Mouse (Mus musculus): ENCODE data around the gene Fmnl3. TPM values are rescaled to one million over a fixed set of nuclear protein-coding genes. Genes with fewer than 3 reads are reported as not detected.

Gene Fmnl3
- polyA plus RNA-seq, 1 experiment: 10.7 TPM

- Histone ChIP-seq H3K27ac (ENCODE audit: insufficient read depth, low read length) (no peak overlapping the region), H3K27me3 (ENCODE audit: control insufficient read depth, insufficient read depth, low read length) (no peaks in the 10 kb centered on the region), H3K4me1 (ENCODE audit: control insufficient read depth, insufficient read depth, low read length) (no peaks in the 10 kb centered on the region), H3K4me3 (replicated peaks; ENCODE audit: insufficient read depth, low read depth, low read length) (no peak overlapping the region)
- TF ChIP-seq POLR2A (IDR thresholded peaks at IDR 0.05; ENCODE audit: borderline replicate concordance, insufficient read depth, low read length) (no peak), CTCF (IDR thresholded peaks at IDR 0.05; ENCODE audit: borderline replicate concordance, insufficient read depth, low read depth, low read length) (no peak)
- WGBS: 82% methylated on average over 6 of the region's 6 CpGs
- no peak for DNase-seq
Observed at GRCm38 (mm10) chr15:99384071-99384470, 13.8 kb upstream of the Fmnl3 start.

GRCm38 (mm10) chr15:99382893-99383292 lies 12.6 kb upstream of the Fmnl3 start:
- Histone ChIP-seq H3K27me3 (ENCODE audit: control insufficient read depth, insufficient read depth, low read length) (no peaks in the 10 kb centered on the region), H3K4me1 (ENCODE audit: control insufficient read depth, insufficient read depth, low read length) (no peaks in the 10 kb centered on the region), H3K4me3 (replicated peaks; ENCODE audit: insufficient read depth, low read depth, low read length) (no peak overlapping the region), H3K27ac (ENCODE audit: insufficient read depth, low read length) (no peak overlapping the region)
- no peak for TF ChIP-seq CTCF (IDR thresholded peaks at IDR 0.05; ENCODE audit: borderline replicate concordance, insufficient read depth, low read depth, low read length)
- no peak for DNase-seq

- TF ChIP-seq POLR2A (IDR thresholded peaks at IDR 0.05; ENCODE audit: borderline replicate concordance, insufficient read depth, low read length): no peak
- no peak for TF ChIP-seq CTCF (IDR thresholded peaks at IDR 0.05; ENCODE audit: borderline replicate concordance, insufficient read depth, low read depth, low read length)
- Histone ChIP-seq H3K27me3 (ENCODE audit: control insufficient read depth, insufficient read depth, low read length) (no peaks in the 10 kb centered on the region), H3K27ac (ENCODE audit: insufficient read depth, low read length) (no peak overlapping the region), H3K4me1 (ENCODE audit: control insufficient read depth, insufficient read depth, low read length) (no peaks in the 10 kb centered on the region), H3K4me3 (replicated peaks; ENCODE audit: insufficient read depth, low read depth, low read length) (no peak overlapping the region)
- 78% methylated on average over 5 of the region's 5 CpGs for WGBS
- no peak for DNase-seq
Observed at GRCm38 (mm10) chr15:99376240-99376639, 6.0 kb upstream of the Fmnl3 start.

- H3K27me3 ChIP-seq (ENCODE audit: control insufficient read depth, insufficient read depth, low read length): no peaks in the 10 kb centered on the region
- H3K27ac ChIP-seq (ENCODE audit: insufficient read depth, low read length): no peak overlapping the region
- no peak overlapping the region for H3K4me3 ChIP-seq (replicated peaks; ENCODE audit: insufficient read depth, low read depth, low read length)
- no peak for TF ChIP-seq CTCF (IDR thresholded peaks at IDR 0.05; ENCODE audit: borderline replicate concordance, insufficient read depth, low read depth, low read length)
- TF ChIP-seq POLR2A (IDR thresholded peaks at IDR 0.05; ENCODE audit: borderline replicate concordance, insufficient read depth, low read length): no peak
- H3K4me1 ChIP-seq (ENCODE audit: control insufficient read depth, insufficient read depth, low read length): no peaks in the 10 kb centered on the region
- no peak for DNase-seq
- 84% methylated on average over 3 of the region's 3 CpGs for WGBS
Observed at GRCm38 (mm10) chr15:99375581-99375980, 5.3 kb upstream of the Fmnl3 start.

- Histone ChIP-seq H3K27ac (ENCODE audit: insufficient read depth, low read length) (no peak overlapping the region), H3K27me3 (ENCODE audit: control insufficient read depth, insufficient read depth, low read length) (no peaks in the 10 kb centered on the region), H3K4me3 (replicated peaks; ENCODE audit: insufficient read depth, low read depth, low read length) (no peak overlapping the region), H3K4me1 (ENCODE audit: control insufficient read depth, insufficient read depth, low read length) (no peaks in the 10 kb centered on the region)
- DNase-seq: no peak
- 90% methylated on average over 5 of the region's 5 CpGs for WGBS
- TF ChIP-seq POLR2A (IDR thresholded peaks at IDR 0.05; ENCODE audit: borderline replicate concordance, insufficient read depth, low read length) (no peak), CTCF (IDR thresholded peaks at IDR 0.05; ENCODE audit: borderline replicate concordance, insufficient read depth, low read depth, low read length) (no peak)
Observed at GRCm38 (mm10) chr15:99375036-99375435, 4.8 kb upstream of the Fmnl3 start.

GRCm38 (mm10) chr15:99372761-99373160 lies 2.5 kb upstream of the Fmnl3 start:
- Histone ChIP-seq H3K27me3 (ENCODE audit: control insufficient read depth, insufficient read depth, low read length) (no peaks in the 10 kb centered on the region), H3K27ac (ENCODE audit: insufficient read depth, low read length) (no peak overlapping the region), H3K4me3 (replicated peaks; ENCODE audit: insufficient read depth, low read depth, low read length) (no peak overlapping the region), H3K4me1 (ENCODE audit: control insufficient read depth, insufficient read depth, low read length) (no peaks in the 10 kb centered on the region)
- DNase-seq: no peak
- WGBS: 80% methylated on average over 9 of the region's 9 CpGs
- TF ChIP-seq POLR2A (IDR thresholded peaks at IDR 0.05; ENCODE audit: borderline replicate concordance, insufficient read depth, low read length) (no peak), CTCF (IDR thresholded peaks at IDR 0.05; ENCODE audit: borderline replicate concordance, insufficient read depth, low read depth, low read length) (no peak)

GRCm38 (mm10) chr15:99371526-99372340 lies 1.5 kb upstream of the Fmnl3 start:
- WGBS: 61% methylated on average over 7 of the region's 7 CpGs
- H3K4me3 ChIP-seq (replicated peaks; ENCODE audit: insufficient read depth, low read depth, low read length): no peak overlapping the region
- H3K27ac ChIP-seq (ENCODE audit: insufficient read depth, low read length): no peak overlapping the region
- H3K4me1 ChIP-seq (ENCODE audit: control insufficient read depth, insufficient read depth, low read length): no peaks in the 10 kb centered on the region
- H3K27me3 ChIP-seq (ENCODE audit: control insufficient read depth, insufficient read depth, low read length): no peaks in the 10 kb centered on the region
- TF ChIP-seq CTCF (IDR thresholded peaks at IDR 0.05; ENCODE audit: borderline replicate concordance, insufficient read depth, low read depth, low read length): no peak
- TF ChIP-seq POLR2A (IDR thresholded peaks at IDR 0.05; ENCODE audit: borderline replicate concordance, insufficient read depth, low read length): no peak
- no peak for DNase-seq

- H3K4me1 ChIP-seq (ENCODE audit: control insufficient read depth, insufficient read depth, low read length): no peaks in the 10 kb centered on the region
- no peak overlapping the region for H3K27ac ChIP-seq (ENCODE audit: insufficient read depth, low read length)
- peak overlapping the region; percentile 63 for H3K4me3 ChIP-seq (replicated peaks; ENCODE audit: insufficient read depth, low read depth, low read length)
- TF ChIP-seq CTCF (IDR thresholded peaks at IDR 0.05; ENCODE audit: borderline replicate concordance, insufficient read depth, low read depth, low read length): no peak
- no peak for TF ChIP-seq POLR2A (IDR thresholded peaks at IDR 0.05; ENCODE audit: borderline replicate concordance, insufficient read depth, low read length)
- H3K27me3 ChIP-seq (ENCODE audit: control insufficient read depth, insufficient read depth, low read length): no peaks in the 10 kb centered on the region
- DNase-seq: peak in 1 of 2 experiments; percentile 22
- 3% methylated on average over 39 of the region's 39 CpGs for WGBS
Observed at GRCm38 (mm10) chr15:99369391-99370171, 701 bp downstream of the Fmnl3 start.
